Mouse (Mus musculus): ENCODE results near the gene Elmo1. TPM values are rescaled to one million over a fixed set of nuclear protein-coding genes. Genes with fewer than 3 reads are reported as not detected.

The Elmo1 gene
- total and polyA plus RNA-seq, 3 experiments: 0.16 to 5.3 TPM; not detected in 1

GRCm38 (mm10) chr13:20115131-20115907, 24.9 kb downstream of the Elmo1 start:
- ATAC-seq (ENCODE audit: extremely low read depth, insufficient number of reproducible peaks, low FRiP score, poor library complexity, severe bottlenecking): no peak
- TF ChIP-seq CTCF (IDR thresholded peaks at IDR 0.05; ENCODE audit: low read depth, low read length) (no peak), GATA1 (IDR thresholded peaks at IDR 0.05; ENCODE audit: borderline replicate concordance, low read length) (no peak), GATA2 (IDR thresholded peaks at IDR 0.05; ENCODE audit: borderline replicate concordance, low read depth, low read length) (no peak), TAL1 (conservative IDR thresholded peaks at IDR 0.05; ENCODE audit: low read depth, low read length) (no peak), POLR2AphosphoS5 (IDR thresholded peaks at IDR 0.05; ENCODE audit: insufficient replicate concordance, low read depth, low read length) (no peak)
- Histone ChIP-seq H3K4me3 (ENCODE audit: low read depth, low read length) (no peak overlapping the region), H3K9me3 (replicated peaks) (no peaks in the 10 kb centered on the region), H3K36me3 (replicated peaks) (no peaks in the 10 kb centered on the region), H3K4me1 (ENCODE audit: insufficient read depth, low read depth, low read length) (no peaks in the 10 kb centered on the region), H3K27me3 (ENCODE audit: insufficient read depth, low read length) (no peaks in the 10 kb centered on the region)
- DNase-seq (ENCODE audit: low spot score): no peak

- H3K4me1 ChIP-seq (ENCODE audit: insufficient read depth, low read depth, low read length): no peaks in the 10 kb centered on the region
- no peaks in the 10 kb centered on the region for H3K27me3 ChIP-seq (ENCODE audit: insufficient read depth, low read length)
These were observed 25.6 kb downstream of the Elmo1 start for GRCm38 (mm10) chr13:20116019-20116418.

GRCm38 (mm10) chr13:20116868-20117510, 26.6 kb downstream of the Elmo1 start:
- ATAC-seq (ENCODE audit: extremely low read depth, insufficient number of reproducible peaks, low FRiP score, poor library complexity, severe bottlenecking): no peak
- TF ChIP-seq GATA1 (IDR thresholded peaks at IDR 0.05; ENCODE audit: borderline replicate concordance, low read length) (no peak), GATA2 (IDR thresholded peaks at IDR 0.05; ENCODE audit: borderline replicate concordance, low read depth, low read length) (no peak), CTCF (IDR thresholded peaks at IDR 0.05; ENCODE audit: low read depth, low read length) (no peak), POLR2AphosphoS5 (IDR thresholded peaks at IDR 0.05; ENCODE audit: insufficient replicate concordance, low read depth, low read length) (no peak), TAL1 (conservative IDR thresholded peaks at IDR 0.05; ENCODE audit: low read depth, low read length) (no peak)
- DNase-seq (ENCODE audit: low spot score): no peak
- Histone ChIP-seq H3K4me1 (ENCODE audit: insufficient read depth, low read depth, low read length) (no peaks in the 10 kb centered on the region), H3K36me3 (replicated peaks) (no peaks in the 10 kb centered on the region), H3K4me3 (ENCODE audit: low read depth, low read length) (no peak overlapping the region), H3K27me3 (ENCODE audit: insufficient read depth, low read length) (no peaks in the 10 kb centered on the region), H3K9me3 (replicated peaks) (no peaks in the 10 kb centered on the region)

More at GRCm38 (mm10) chr13:20116019-20116418, 25.6 kb downstream of the Elmo1 start:
- TF ChIP-seq GATA2 (IDR thresholded peaks at IDR 0.05; ENCODE audit: borderline replicate concordance, low read depth, low read length): no peak
- no peak for TF ChIP-seq CTCF (IDR thresholded peaks at IDR 0.05; ENCODE audit: low read depth, low read length)
- no peak for TF ChIP-seq GATA1 (IDR thresholded peaks at IDR 0.05; ENCODE audit: borderline replicate concordance, low read length)
- TF ChIP-seq TAL1 (conservative IDR thresholded peaks at IDR 0.05; ENCODE audit: low read depth, low read length): no peak
- no peak for TF ChIP-seq POLR2AphosphoS5 (IDR thresholded peaks at IDR 0.05; ENCODE audit: insufficient replicate concordance, low read depth, low read length)
- Histone ChIP-seq H3K9me3 (replicated peaks) (no peaks in the 10 kb centered on the region), H3K4me3 (ENCODE audit: low read depth, low read length) (no peak overlapping the region), H3K36me3 (replicated peaks) (no peaks in the 10 kb centered on the region)
- no peak for ATAC-seq (ENCODE audit: extremely low read depth, insufficient number of reproducible peaks, low FRiP score, poor library complexity, severe bottlenecking)
- DNase-seq (ENCODE audit: low spot score): no peak

GRCm38 (mm10) chr13:20117691-20118090, 27.3 kb downstream of the Elmo1 start:
- Histone ChIP-seq H3K27me3 (ENCODE audit: insufficient read depth, low read length) (no peaks in the 10 kb centered on the region), H3K36me3 (replicated peaks) (no peaks in the 10 kb centered on the region), H3K4me3 (ENCODE audit: low read depth, low read length) (no peak overlapping the region), H3K9me3 (replicated peaks) (no peaks in the 10 kb centered on the region), H3K4me1 (ENCODE audit: insufficient read depth, low read depth, low read length) (no peaks in the 10 kb centered on the region)
- no peak for DNase-seq (ENCODE audit: low spot score)
- TF ChIP-seq CTCF (IDR thresholded peaks at IDR 0.05; ENCODE audit: low read depth, low read length) (no peak), POLR2AphosphoS5 (IDR thresholded peaks at IDR 0.05; ENCODE audit: insufficient replicate concordance, low read depth, low read length) (no peak), TAL1 (conservative IDR thresholded peaks at IDR 0.05; ENCODE audit: low read depth, low read length) (no peak), GATA1 (IDR thresholded peaks at IDR 0.05; ENCODE audit: borderline replicate concordance, low read length) (no peak), GATA2 (IDR thresholded peaks at IDR 0.05; ENCODE audit: borderline replicate concordance, low read depth, low read length) (no peak)
- no peak for ATAC-seq (ENCODE audit: extremely low read depth, insufficient number of reproducible peaks, low FRiP score, poor library complexity, severe bottlenecking)

- TF ChIP-seq TAL1 (conservative IDR thresholded peaks at IDR 0.05; ENCODE audit: low read depth, low read length) (no peak), CTCF (IDR thresholded peaks at IDR 0.05; ENCODE audit: low read depth, low read length) (no peak), POLR2AphosphoS5 (IDR thresholded peaks at IDR 0.05; ENCODE audit: insufficient replicate concordance, low read depth, low read length) (no peak), GATA2 (IDR thresholded peaks at IDR 0.05; ENCODE audit: borderline replicate concordance, low read depth, low read length) (no peak), GATA1 (IDR thresholded peaks at IDR 0.05; ENCODE audit: borderline replicate concordance, low read length) (no peak)
- Histone ChIP-seq H3K36me3 (replicated peaks) (no peaks in the 10 kb centered on the region), H3K27me3 (ENCODE audit: insufficient read depth, low read length) (no peaks in the 10 kb centered on the region), H3K4me3 (ENCODE audit: low read depth, low read length) (no peak overlapping the region), H3K4me1 (ENCODE audit: insufficient read depth, low read depth, low read length) (no peaks in the 10 kb centered on the region), H3K9me3 (replicated peaks) (no peaks in the 10 kb centered on the region)
- ATAC-seq (ENCODE audit: extremely low read depth, insufficient number of reproducible peaks, low FRiP score, poor library complexity, severe bottlenecking): no peak
- DNase-seq (ENCODE audit: low spot score): no peak
These were observed 28.5 kb downstream of the Elmo1 start for GRCm38 (mm10) chr13:20118909-20119308.

- DNase-seq (ENCODE audit: low spot score) (no peak), ATAC-seq (ENCODE audit: extremely low read depth, insufficient number of reproducible peaks, low FRiP score, poor library complexity, severe bottlenecking) (no peak)
- no peak for TF ChIP-seq CTCF (IDR thresholded peaks at IDR 0.05; ENCODE audit: low read depth, low read length)
- TF ChIP-seq GATA2 (IDR thresholded peaks at IDR 0.05; ENCODE audit: borderline replicate concordance, low read depth, low read length): no peak
- TF ChIP-seq GATA1 (IDR thresholded peaks at IDR 0.05; ENCODE audit: borderline replicate concordance, low read length): no peak
- TF ChIP-seq TAL1 (conservative IDR thresholded peaks at IDR 0.05; ENCODE audit: low read depth, low read length): no peak
- no peak for TF ChIP-seq POLR2AphosphoS5 (IDR thresholded peaks at IDR 0.05; ENCODE audit: insufficient replicate concordance, low read depth, low read length)
- Histone ChIP-seq H3K27me3 (ENCODE audit: insufficient read depth, low read length) (no peaks in the 10 kb centered on the region), H3K36me3 (replicated peaks) (no peaks in the 10 kb centered on the region), H3K4me1 (ENCODE audit: insufficient read depth, low read depth, low read length) (no peaks in the 10 kb centered on the region), H3K4me3 (ENCODE audit: low read depth, low read length) (no peak overlapping the region), H3K9me3 (replicated peaks) (no peaks in the 10 kb centered on the region)
These were observed 30.3 kb downstream of the Elmo1 start for GRCm38 (mm10) chr13:20120723-20121122.
